Mouse (Mus musculus) neutrophil, adult 5-6 weeks (primary cell): Measurements from ENCODE around the gene Milr1. TPM values are rescaled to one million over a fixed set of nuclear protein-coding genes. Genes with fewer than 3 reads are reported as not detected.
"Not testable (repeated sequence)": the region's sequence is repeated elsewhere in the genome, so short reads cannot be mapped to it uniquely, and the experiment has no call there.

ENCODE experiments used
- ATAC-seq: fragments of 151-379, 151-347 bp; 2 replicates; pipeline ENCODE4 v1.8.0; 2017; ENCODE audit warnings: mild to moderate bottlenecking, moderate TSS enrichment; ENCODE audit not compliant: insufficient number of reproducible peaks, poor library complexity, low FRiP score, severe bottlenecking; ENCODE audit errors: extremely low read depth
- total RNA-seq: library from RNA; stranded (forward); fragments of 200-1000 nt; gene quantifications from 2 replicates; pipeline ENCODE4 v1.2.3, GENCODE M21; 2017

Gene Milr1
- total RNA-seq, 1 experiment from 2014 or later = 63.2 TPM

- no peak for ATAC-seq
These were observed 22.3 kb upstream of the Milr1 start for GRCm38 (mm10) chr11:106728402-106729366.

- ATAC-seq = no peak
These were observed 21.4 kb upstream of the Milr1 start for GRCm38 (mm10) chr11:106729656-106730055.

- ATAC-seq = no peak
These were observed 20.3 kb upstream of the Milr1 start for GRCm38 (mm10) chr11:106730714-106731113.

DNA sequence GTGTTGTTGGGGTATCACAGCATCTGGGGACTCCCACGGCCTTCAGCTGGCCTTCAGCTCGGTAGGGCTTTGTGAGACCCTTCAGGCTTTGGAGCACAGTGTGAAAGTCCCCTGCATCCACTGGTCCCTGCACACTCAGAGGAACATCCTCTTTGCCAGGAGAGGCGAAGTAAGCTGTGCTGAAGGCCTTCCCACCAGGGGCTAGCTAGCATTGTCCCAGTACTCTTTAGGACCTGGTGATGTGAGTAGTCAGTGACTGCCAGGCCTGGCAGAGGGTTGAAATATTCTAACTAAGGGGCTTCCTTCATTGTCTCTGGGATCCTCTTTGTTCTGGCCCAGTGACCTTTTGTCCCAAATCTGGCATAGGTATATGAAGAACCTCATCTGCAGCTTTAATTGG, 14.4 kb upstream of the Milr1 start:
- no peak for ATAC-seq

GRCm38 (mm10) chr11:106737178-106737621, 13.8 kb upstream of the Milr1 start:
- no peak for ATAC-seq

GRCm38 (mm10) chr11:106739116-106739515, 11.9 kb upstream of the Milr1 start:
- ATAC-seq = no peak

- not testable (repeated sequence) for ATAC-seq
These were observed 10.3 kb upstream of the Milr1 start for GRCm38 (mm10) chr11:106740724-106741123.

- no peak for ATAC-seq
These were observed 9.8 kb upstream of the Milr1 start for GRCm38 (mm10) chr11:106741232-106741631.

DNA sequence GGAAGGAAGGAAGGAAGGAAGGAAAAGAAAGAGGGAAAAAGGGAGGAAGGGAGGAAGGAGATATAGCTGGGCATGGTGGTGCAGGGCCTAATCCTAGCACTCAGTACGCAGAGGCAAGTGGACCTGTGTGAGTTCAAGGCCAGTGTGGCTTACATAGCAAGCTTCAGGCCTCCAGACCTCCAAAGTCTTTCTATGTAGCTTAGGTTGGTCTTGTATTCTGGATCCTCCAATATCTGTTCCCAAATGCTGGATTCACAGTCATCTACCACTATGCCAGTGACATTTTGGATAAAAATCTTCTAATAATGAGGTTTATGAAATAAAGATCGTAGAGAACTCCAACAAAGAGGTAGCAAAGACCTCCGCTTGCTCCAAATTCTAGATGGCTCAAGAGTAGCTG, 9.2 kb upstream of the Milr1 start:
- ATAC-seq = no peak

- ATAC-seq = peak; percentile 63; the same call in 1 of the 2 replicates
These were observed 8.6 kb upstream of the Milr1 start for GRCm38 (mm10) chr11:106742388-106742841.

GRCm38 (mm10) chr11:106744949-106745348, 6.1 kb upstream of the Milr1 start:
- ATAC-seq = peak; percentile 34; the same call in 1 of the 2 replicates

DNA sequence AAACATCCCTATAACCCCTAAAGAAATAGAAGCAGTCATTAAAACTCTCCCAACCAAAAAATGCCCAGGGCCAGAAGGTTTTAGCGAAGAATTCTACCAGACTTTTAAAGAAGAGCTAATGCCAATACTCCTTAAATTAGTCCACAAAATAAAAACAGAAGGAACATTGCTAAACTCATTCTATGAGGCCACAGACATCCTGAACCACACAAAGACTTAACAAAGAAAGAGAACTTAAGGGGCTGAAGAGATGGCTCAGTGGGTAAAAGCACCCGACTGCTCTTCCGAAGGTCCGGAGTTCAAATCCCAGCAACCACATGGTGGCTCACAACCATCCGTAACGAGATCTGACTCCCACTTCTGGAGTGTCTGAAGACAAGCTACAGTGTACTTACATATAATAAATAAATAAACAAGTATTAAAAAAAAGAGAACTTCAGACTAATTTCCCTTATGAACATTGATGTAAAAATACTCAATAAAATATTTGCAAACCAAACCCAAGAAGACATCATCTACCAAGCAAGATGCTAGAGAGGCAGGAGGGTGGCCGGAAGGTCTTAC, 1.4 kb upstream of the Milr1 start:
- not testable (repeated sequence) for ATAC-seq

DNA sequence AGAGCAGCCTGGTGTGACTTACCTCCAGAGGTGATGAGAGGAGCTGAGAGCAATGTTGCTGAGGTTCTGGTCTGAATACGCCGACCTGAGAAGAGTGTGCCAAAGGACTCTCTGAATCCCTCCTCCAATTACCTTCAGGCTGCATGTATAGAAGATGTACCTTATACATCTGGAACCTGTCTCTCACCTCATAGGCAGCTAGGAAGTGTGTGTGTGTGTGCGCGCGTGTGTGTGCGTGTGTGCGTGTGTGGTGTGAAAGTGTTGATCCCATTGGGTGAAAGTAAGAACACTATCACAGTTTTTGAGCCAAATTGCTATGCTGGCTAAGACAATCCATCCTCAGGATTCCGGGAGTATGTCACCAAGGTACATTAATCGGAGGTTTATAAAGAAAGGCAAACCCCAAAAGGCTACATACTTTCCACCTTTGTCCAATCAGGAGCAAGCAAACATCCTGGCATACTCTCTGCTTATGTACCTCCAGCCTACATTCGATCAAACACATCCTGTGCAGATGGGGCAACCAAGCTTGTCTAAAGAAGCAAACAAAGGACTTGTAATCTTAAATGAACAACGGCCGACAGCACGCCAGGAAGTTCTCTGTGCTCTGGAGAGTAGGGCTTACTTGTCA, 790 bp upstream of the Milr1 start, which contains the start of gene Pecam1:
TSS of gene Pecam1 (minus strand) at position 508 of the 631 bp plus-strand sequence.
- ATAC-seq = peak; percentile 74

DNA sequence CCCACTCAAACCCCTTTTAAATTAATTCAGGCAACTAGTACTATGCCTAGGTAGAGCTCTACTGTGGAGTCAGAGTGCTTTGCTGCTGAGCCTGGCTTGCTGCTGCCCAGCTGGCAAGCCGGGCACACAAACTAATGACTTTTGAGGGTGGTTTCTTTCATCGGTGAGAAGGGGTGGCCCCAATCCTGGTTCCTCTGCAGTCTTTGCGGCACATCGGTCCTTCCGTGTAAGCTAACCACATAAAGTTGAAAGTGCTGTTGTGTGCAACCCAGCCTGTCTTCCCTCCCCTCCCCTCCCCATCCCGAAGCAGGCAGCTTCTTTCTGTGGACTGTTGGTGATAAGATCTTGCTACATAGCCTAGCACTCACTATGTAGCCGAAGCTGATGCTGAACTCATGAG, 1.1 kb downstream of the Milr1 start:
- ATAC-seq = peak; percentile 45; the same call in 1 of the 2 replicates

DNA sequence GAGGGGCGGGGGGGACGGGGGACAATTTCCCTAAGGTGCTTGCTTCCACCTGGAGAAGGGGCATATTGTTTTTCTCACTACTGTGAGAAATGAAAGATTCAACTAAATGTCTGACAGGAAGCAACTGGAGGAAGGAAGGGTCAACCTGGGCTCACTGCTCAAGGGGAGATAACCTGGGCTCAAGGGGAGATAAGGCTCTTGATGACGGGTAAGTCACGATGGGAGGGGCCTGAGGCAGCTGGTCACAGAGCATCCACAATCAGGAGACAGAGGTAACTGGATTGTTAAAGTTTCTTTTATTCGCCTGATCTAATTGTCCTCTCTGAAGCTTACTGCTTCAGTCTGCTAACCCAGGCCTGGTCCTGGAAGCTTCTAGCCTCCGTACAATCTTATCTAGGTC, 2.3 kb downstream of the Milr1 start:
- no peak for ATAC-seq

GRCm38 (mm10) chr11:106755583-106755982, 4.6 kb downstream of the Milr1 start:
- no peak for ATAC-seq

DNA sequence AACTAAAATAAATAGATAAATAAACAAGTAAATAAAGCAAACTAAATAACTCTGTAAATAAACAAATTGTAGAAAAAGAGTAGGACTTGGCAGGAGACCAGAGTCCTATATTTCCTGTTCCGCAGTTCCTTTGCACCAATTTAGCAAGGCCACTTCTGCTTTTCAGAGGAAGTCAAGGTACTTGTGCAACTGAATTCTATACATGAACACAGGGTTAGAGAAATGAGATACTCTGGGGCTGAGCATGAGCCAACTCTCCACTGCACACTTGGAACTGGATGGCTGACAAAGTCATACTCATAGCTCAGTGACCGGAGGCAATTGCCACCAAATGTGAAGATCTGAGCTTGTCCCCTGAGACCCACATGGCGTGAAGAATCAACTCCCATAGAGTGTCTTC, 8.0 kb downstream of the Milr1 start:
- peak; percentile 71 for ATAC-seq

DNA sequence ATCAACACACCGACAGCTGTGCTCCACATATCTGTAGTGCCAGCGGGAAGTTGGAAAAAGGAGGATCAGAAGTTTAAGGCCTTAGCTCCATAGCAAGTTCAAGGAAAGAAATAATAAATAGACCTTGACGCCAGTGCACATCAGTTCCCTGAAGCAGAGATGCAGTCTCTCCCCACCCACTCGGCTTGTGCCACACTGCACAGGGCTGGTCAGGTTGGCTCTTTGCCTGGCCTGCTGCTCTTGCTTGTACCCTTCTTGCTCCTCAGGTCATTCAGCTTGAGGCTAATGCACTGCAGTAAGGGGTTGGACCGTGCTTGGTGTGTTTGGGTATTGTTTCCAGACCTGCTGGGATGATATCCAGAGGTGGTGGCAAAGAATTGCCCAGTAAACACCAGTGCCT, 9.5 kb downstream of the Milr1 start:
- ATAC-seq = no peak

- ATAC-seq = peak; percentile 65
These were observed 11.2 kb downstream of the Milr1 start for GRCm38 (mm10) chr11:106762139-106762799.
